Mouse (Mus musculus) MEL (cell line): ENCODE results near the gene Tsnaxip1. TPM values are rescaled to one million over a fixed set of nuclear protein-coding genes. Genes with fewer than 3 reads are reported as not detected.

ENCODE experiments used
- DNase-seq: peaks from one replicate; pipeline ENCODE4 v3.0.0; 2011; ENCODE audit warnings: low read depth, low spot score
- H3K27ac ChIP-seq: 2 replicates; pipeline ENCODE4 v1.5.1; 2012; ENCODE audit warnings: low read depth, mild to moderate bottlenecking, control low read depth, low read length, moderate library complexity; ENCODE audit not compliant: control insufficient read depth
- H3K27me3 ChIP-seq, 2 experiments: fragments of 150-350 bp in 1 of 2; sonication (generic) in 1 of 2; 2 replicates each; pipeline ENCODE4 v1.6.1; 2012; ENCODE audit warnings: low read length in 2 of 2, mild to moderate bottlenecking in 2 of 2, improper control_type of control experiment in 1 of 2, moderate library complexity in 1 of 2; ENCODE audit not compliant: insufficient read depth in 2 of 2, control insufficient read depth in 1 of 2
- H3K36me3 ChIP-seq, 2 experiments: 2 replicates each; pipeline ENCODE4 v1.6.1; 2012 to 2014; ENCODE audit warnings: low read length in 2 of 2, improper control_type of control experiment in 1 of 2, inconsistent platforms in 1 of 2, mild to moderate bottlenecking in 1 of 2; ENCODE audit not compliant: insufficient read depth in 2 of 2, control insufficient read depth in 1 of 2
- H3K4me1 ChIP-seq, 2 experiments: fragments of 150-350 bp in 1 of 2; sonication (generic) in 1 of 2; 2 replicates each; pipeline ENCODE4 v1.6.1; 2012; ENCODE audit warnings: low read length in 2 of 2, improper control_type of control experiment in 1 of 2, mild to moderate bottlenecking in 1 of 2; ENCODE audit not compliant: insufficient read depth in 2 of 2, control insufficient read depth in 1 of 2
- H3K4me3 ChIP-seq, 2 experiments: fragments of 150-350 bp in 1 of 2; sonication (generic) in 1 of 2; 2 replicates each; pipeline ENCODE4 v1.5.1; 2012; ENCODE audit warnings: low read depth in 2 of 2, low read length in 2 of 2, mild to moderate bottlenecking in 2 of 2, moderate library complexity in 2 of 2, control low read depth in 1 of 2, improper control_type of control experiment in 1 of 2; ENCODE audit not compliant: control insufficient read depth in 1 of 2, insufficient read depth in 1 of 2
- H3K79me2 ChIP-seq: 2 replicates; pipeline ENCODE4 v1.6.1; 2012; ENCODE audit warnings: mild to moderate bottlenecking, low read length, moderate library complexity; ENCODE audit not compliant: control insufficient read depth, poor library complexity, insufficient read depth
- H3K9ac ChIP-seq: 2 replicates; pipeline ENCODE4 v1.6.1; 2012; ENCODE audit warnings: low read depth, mild to moderate bottlenecking, control low read depth, low read length, moderate library complexity; ENCODE audit not compliant: control insufficient read depth, poor library complexity, severe bottlenecking
- H3K9me3 ChIP-seq: fragments of 150-350 bp; sonication (generic); replicated peaks from 2 replicates; pipeline ENCODE4 v1.6.1; 2012; ENCODE audit warnings: mild to moderate bottlenecking, low read length, improper control_type of control experiment, moderate library complexity; ENCODE audit not compliant: insufficient read depth
- E2F4 ChIP-seq: IDR thresholded peaks from 2 replicates; pipeline ENCODE4 v1.6.1; 2011; ENCODE audit warnings: low read depth, low read length, improper control_type of control experiment, borderline replicate concordance
- ELF1 ChIP-seq: IDR thresholded peaks from 2 replicates; pipeline ENCODE4 v1.6.1; 2014; ENCODE audit warnings: low read depth, mild to moderate bottlenecking, inconsistent platforms, low read length, improper control_type of control experiment, moderate library complexity
- EP300 ChIP-seq, 2 experiments: IDR thresholded peaks; 2 replicates each; pipeline ENCODE4 v1.6.1; 2011; ENCODE audit warnings: improper control_type of control experiment in 2 of 2, low read length in 2 of 2, low read depth in 1 of 2, mild to moderate bottlenecking in 1 of 2
- KAT2A ChIP-seq: conservative IDR thresholded peaks from 2 replicates; pipeline ENCODE4 v1.6.1; 2012; ENCODE audit warnings: low read depth, low read length, improper control_type of control experiment, inconsistent platforms
- MAFK ChIP-seq: IDR thresholded peaks from 2 replicates; pipeline ENCODE4 v1.6.1; 2011; ENCODE audit warnings: low read depth, mild to moderate bottlenecking, low read length, improper control_type of control experiment, borderline replicate concordance
- MAX ChIP-seq: IDR thresholded peaks from 2 replicates; pipeline ENCODE4 v1.6.1; 2011; ENCODE audit warnings: low read length, improper control_type of control experiment
- MAZ ChIP-seq: IDR thresholded peaks from 2 replicates; pipeline ENCODE4 v1.6.1; 2012; ENCODE audit warnings: low read depth, mild to moderate bottlenecking, inconsistent platforms, low read length, improper control_type of control experiment
- MEF2A ChIP-seq: IDR thresholded peaks from 2 replicates; pipeline ENCODE4 v1.6.1; 2014; ENCODE audit warnings: low read depth, mild to moderate bottlenecking, inconsistent platforms, low read length, improper control_type of control experiment; ENCODE audit not compliant: poor library complexity, insufficient replicate concordance, severe bottlenecking; ENCODE audit errors: extremely low read depth
- MYC ChIP-seq: IDR thresholded peaks from 2 replicates; pipeline ENCODE4 v1.6.1; 2011; ENCODE audit warnings: low read depth, mild to moderate bottlenecking, low read length, improper control_type of control experiment, moderate library complexity
- NELFE ChIP-seq: IDR thresholded peaks from 2 replicates; pipeline ENCODE4 v1.6.1; 2011; ENCODE audit warnings: low read depth, low read length, improper control_type of control experiment
- NRF1 ChIP-seq: IDR thresholded peaks from 2 replicates; pipeline ENCODE4 v1.6.1; 2014; ENCODE audit warnings: low read depth, mild to moderate bottlenecking, inconsistent platforms, low read length, improper control_type of control experiment, moderate library complexity; ENCODE audit not compliant: poor library complexity, insufficient read depth, severe bottlenecking
- POLR2AphosphoS2 ChIP-seq: IDR thresholded peaks from 2 replicates; pipeline ENCODE4 v1.6.1; 2011; ENCODE audit warnings: low read length, improper control_type of control experiment
- RAD21 ChIP-seq: IDR thresholded peaks from 2 replicates; pipeline ENCODE4 v1.6.1; 2011; ENCODE audit warnings: mild to moderate bottlenecking, low read depth, low read length, improper control_type of control experiment
- SIN3A ChIP-seq: IDR thresholded peaks from 2 replicates; pipeline ENCODE4 v1.6.1; 2012; ENCODE audit warnings: low read length, improper control_type of control experiment, inconsistent platforms
- TAL1 ChIP-seq: IDR thresholded peaks from 2 replicates; pipeline ENCODE4 v1.6.1; 2012; ENCODE audit warnings: mild to moderate bottlenecking, inconsistent platforms, low read length, moderate library complexity, mixed read lengths
- TCF12 ChIP-seq: IDR thresholded peaks from 2 replicates; pipeline ENCODE4 v1.6.1; 2014; ENCODE audit warnings: low read depth, mild to moderate bottlenecking, inconsistent platforms, low read length, improper control_type of control experiment, moderate library complexity
- USF2 ChIP-seq, 2 experiments: IDR thresholded peaks; 2 replicates each; pipeline ENCODE4 v1.6.1; 2011 to 2012; ENCODE audit warnings: improper control_type of control experiment in 2 of 2, low read length in 2 of 2, borderline replicate concordance in 1 of 2, inconsistent platforms in 1 of 2, low read depth in 1 of 2, mild to moderate bottlenecking in 1 of 2; ENCODE audit not compliant: insufficient read depth in 1 of 2
- ZKSCAN1 ChIP-seq: IDR thresholded peaks from 2 replicates; pipeline ENCODE4 v1.6.1; 2012; ENCODE audit warnings: low read depth, mild to moderate bottlenecking, inconsistent platforms, low read length, improper control_type of control experiment, moderate library complexity
- ZMIZ1 ChIP-seq: IDR thresholded peaks from 2 replicates; pipeline ENCODE4 v1.6.1; 2012; ENCODE audit warnings: low read depth, mild to moderate bottlenecking, inconsistent platforms, low read length, improper control_type of control experiment, moderate library complexity
- ZNF384 ChIP-seq: IDR thresholded peaks from 2 replicates; pipeline ENCODE4 v1.6.1; 2012; ENCODE audit warnings: low read depth, mild to moderate bottlenecking, inconsistent platforms, low read length, improper control_type of control experiment
- polyA plus RNA-seq, 2 experiments: library from polyadenylated mRNA; stranded (reverse) in 1 of 2; unstranded in 1 of 2; fragments of >175 nt in 1 of 2; fragments of >200 nt in 1 of 2; gene quantifications; 2 replicates each; pipeline versions ENCODE4 v1.2.1 to v1.2.4; 2012; ENCODE audit warnings: low replicate concordance in 2 of 2, low read depth in 1 of 2; ENCODE audit not compliant: insufficient read length in 2 of 2, insufficient read depth in 1 of 2, missing spikeins in 1 of 2
- total RNA-seq: library from RNA; depleted of rRNA; stranded (reverse); fragments of 300-350 nt; gene quantifications from 2 replicates; pipeline ENCODE4 v1.2.3, GENCODE M21; 2012

Tsnaxip1 gene
- total and polyA plus RNA-seq, 3 experiments = 0.10 TPM; not detected in 2

- peaks cover 31 to 39% of the 10 kb centered on the region in 2 experiments for H3K4me1 ChIP-seq
- peaks cover 0 to 48% of the 10 kb centered on the region in 2 experiments; a peak in 2 of 4 replicates for H3K36me3 ChIP-seq
- no peaks in the 10 kb centered on the region for H3K9me3 ChIP-seq
- H3K27ac ChIP-seq = no peak overlapping the region
- peaks cover 3% of the 10 kb centered on the region; the same call in 1 of the 2 replicates for H3K79me2 ChIP-seq
- no peak for TF ChIP-seq NELFE
- no peak for TF ChIP-seq SIN3A
- TF ChIP-seq USF2 (IDR thresholded peaks at IDR 0.05; ENCODE audit: borderline replicate concordance in 1 of 2, insufficient read depth in 1 of 2, low read depth in 1 of 2, low read length in 2 of 2) = no peak
- TF ChIP-seq RAD21 = no peak
- TF ChIP-seq E2F4 = no peak
- TF ChIP-seq NRF1 = no peak
- no peak for TF ChIP-seq MAX
- no peak for TF ChIP-seq MAZ
- no peak for TF ChIP-seq ZKSCAN1
- no peak for TF ChIP-seq TAL1
- TF ChIP-seq MAFK = no peak
- no peak for TF ChIP-seq KAT2A
- TF ChIP-seq ZMIZ1 = no peak
- TF ChIP-seq MYC = no peak
- no peak for TF ChIP-seq EP300 (IDR thresholded peaks at IDR 0.05; ENCODE audit: low read depth in 1 of 2, low read length in 2 of 2)
- no peak for TF ChIP-seq POLR2AphosphoS2
- no peak overlapping the region for H3K9ac ChIP-seq
- no peak overlapping the region for H3K4me3 ChIP-seq
- H3K27me3 ChIP-seq = no peaks in the 10 kb centered on the region
- DNase-seq = no peak
Measured at GRCm38 (mm10) chr8:105804797-105805196, 22.7 kb upstream of the Tsnaxip1 start.

- Histone ChIP-seq H3K9ac (no peak overlapping the region), H3K27me3 (no peaks in the 10 kb centered on the region), H3K4me3 (no peak overlapping the region), H3K4me1 (peaks cover 31 to 36% of the 10 kb centered on the region in 2 experiments), H3K79me2 (peaks cover 3% of the 10 kb centered on the region; the same call in 1 of the 2 replicates), H3K36me3 (peaks cover 0 to 45% of the 10 kb centered on the region in 2 experiments; a peak in 2 of 4 replicates), H3K9me3 (no peaks in the 10 kb centered on the region), H3K27ac (no peak overlapping the region)
- TF ChIP-seq ELF1 (no peak), EP300 (IDR thresholded peaks at IDR 0.05; ENCODE audit: low read depth in 1 of 2, low read length in 2 of 2) (no peak), TCF12 (no peak), MEF2A (no peak), ZNF384 (no peak), ZMIZ1 (no peak), POLR2AphosphoS2 (no peak)
- DNase-seq = no peak
Measured at GRCm38 (mm10) chr8:105805346-105805745, 22.2 kb upstream of the Tsnaxip1 start.
